Mouse (Mus musculus): ENCODE results near the gene Bcl7a. TPM values are rescaled to one million over a fixed set of nuclear protein-coding genes. Genes with fewer than 3 reads are reported as not detected.

Gene Bcl7a
- 1 to 10 TPM; 5.6 to 8.2 TPM for total RNA-seq (2023)

GRCm38 (mm10) chr5:123343707-123344627 lies at the start of gene Bcl7a:
Bcl7a (plus strand) TSS chr5:123343834.

DNA sequence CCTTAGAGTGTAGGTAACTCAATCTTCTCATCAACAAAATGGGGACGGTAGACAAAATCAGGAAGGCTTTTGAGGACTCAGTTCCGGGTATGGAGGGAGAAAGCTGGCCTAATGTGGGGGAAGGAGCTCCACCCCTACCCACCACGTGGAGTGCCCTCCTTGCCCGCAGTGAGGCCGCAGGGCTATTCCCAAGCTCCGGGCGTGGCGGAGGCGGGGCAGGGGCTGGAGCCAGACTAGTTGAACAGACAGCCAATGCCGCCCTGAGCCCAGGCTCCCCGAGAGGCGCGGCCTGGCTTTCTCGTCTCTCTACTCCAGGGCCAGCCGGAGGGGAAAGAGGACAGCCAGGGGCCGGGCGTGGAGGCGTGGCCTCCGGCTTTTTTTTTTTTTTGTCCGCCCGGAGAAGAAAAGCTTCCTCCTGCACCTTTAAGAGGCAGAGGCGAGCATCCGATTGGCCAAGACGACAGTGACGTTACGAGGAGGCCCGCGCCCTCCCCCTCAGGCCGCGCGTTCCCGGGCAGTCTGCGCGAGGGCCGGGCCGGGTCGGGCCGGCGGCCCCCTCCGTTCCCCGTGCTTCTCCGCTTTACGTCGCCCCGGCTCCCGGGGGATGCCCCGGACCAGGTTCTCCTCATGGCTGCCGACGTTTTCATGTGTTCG lies 50.8 kb downstream of the Bcl7a start, which contains the start of gene Mlxip:
Gene Mlxip, plus strand, starts transcription at position 496 of the 654 bp plus-strand sequence.

Other genes starting within 250 kb of the Bcl7a start
- 10 to 100 TPM; 13.5 to 14.7 TPM for gene Rhof, start 211.1 kb upstream of the Bcl7a start, total RNA-seq (2023)
- 10 to 100 TPM; 67.4 to 85.5 TPM for gene Setd1b, start 201.6 kb upstream of the Bcl7a start, total RNA-seq (2023)
- gene Psmd9, start 174.4 kb upstream of the Bcl7a start, total RNA-seq (2023), result 10 to 100 TPM; 14.0 to 17.0 TPM
- gene Hpd, start 161.1 kb upstream of the Bcl7a start, total RNA-seq (2023), result not detected
- under 1 TPM; 0.13 to 0.15 TPM for gene Wdr66, start 91.7 kb upstream of the Bcl7a start, total RNA-seq (2023)
- gene Mlxip, start 51.0 kb downstream of the Bcl7a start, total RNA-seq (2023), result 10 to 100 TPM; 36.5 to 38.2 TPM
- not detected for gene Lrrc43, start 145.5 kb downstream of the Bcl7a start, total RNA-seq (2023)
- gene Il31, start 145.7 kb downstream of the Bcl7a start, total RNA-seq (2023), result not detected
- not detected for gene B3gnt4, start 166.6 kb downstream of the Bcl7a start, total RNA-seq (2023)
- 10 to 100 TPM; 23.9 to 27.1 TPM for gene Diablo, start 180.3 kb downstream of the Bcl7a start, total RNA-seq (2023)
- gene Gm49027, start 181.7 kb downstream of the Bcl7a start, total RNA-seq (2023), result 1 to 10 TPM; 1.4 to 2.4 TPM
- gene Vps33a, start 229.2 kb downstream of the Bcl7a start, total RNA-seq (2023), result 10 to 100 TPM; 26.2 to 27.9 TPM

Measured in neutrophil, adult 83 days (primary cell).